Mouse (Mus musculus) testis, adult 2 months (tissue): ENCODE data around the gene Oard1.

ENCODE experiments used
- CTCF ChIP-seq: fragments of 200-500 bp; IDR thresholded peaks from 2 replicates; pipeline ENCODE4 v1.5.1; 2012; ENCODE audit warnings: low read depth, mild to moderate bottlenecking, inconsistent platforms, low read length, moderate library complexity; ENCODE audit not compliant: control insufficient read depth, insufficient read depth, insufficient replicate concordance
- POLR2A ChIP-seq: fragments of 200-500 bp; IDR thresholded peaks from 2 replicates; pipeline ENCODE4 v1.6.1; 2012; ENCODE audit warnings: low read depth, mild to moderate bottlenecking, inconsistent platforms, low read length, moderate library complexity; ENCODE audit not compliant: control insufficient read depth

DNA sequence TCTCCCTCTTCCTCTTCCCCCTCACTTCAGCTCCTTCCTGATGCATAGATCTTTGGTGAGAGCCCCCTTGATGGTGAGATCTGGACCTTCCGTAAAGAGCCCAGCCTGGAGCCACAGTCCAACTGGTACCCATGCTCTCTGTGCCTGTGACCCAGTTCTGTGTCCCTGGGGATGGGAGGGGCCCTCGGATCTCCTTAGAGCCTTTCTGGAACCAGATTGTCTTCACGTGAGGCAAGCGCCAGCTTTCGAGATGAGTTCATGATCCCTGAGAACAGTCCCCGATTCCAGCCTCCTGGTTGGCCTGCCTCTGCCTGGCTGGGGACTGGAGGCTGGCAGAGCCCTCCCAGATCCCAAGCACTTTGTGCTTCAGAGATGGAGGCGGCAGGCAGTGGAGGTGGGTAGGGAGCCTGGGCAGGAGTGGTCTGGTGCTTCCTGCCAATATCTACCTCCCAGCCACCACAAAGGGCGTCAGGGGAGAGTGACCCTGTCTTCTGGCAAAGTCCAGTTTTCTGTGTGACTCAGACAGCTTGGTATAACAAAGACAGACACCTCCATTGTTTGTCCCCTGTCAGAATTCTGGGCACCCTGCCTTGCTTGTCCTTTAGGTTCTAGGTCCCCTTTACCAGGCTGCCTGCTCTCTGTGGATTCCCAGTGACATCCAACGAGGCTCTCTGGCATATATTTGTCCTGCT, 42.1 kb downstream of the Oard1 start:
- TF ChIP-seq CTCF: no peak
- TF ChIP-seq POLR2A: no peak
